Mouse (Mus musculus): ENCODE results near the gene Zfp579.
A peak's percentile ranks its signal among the peaks of the same experiment; 100 is the strongest.

The Zfp579 gene

DNA sequence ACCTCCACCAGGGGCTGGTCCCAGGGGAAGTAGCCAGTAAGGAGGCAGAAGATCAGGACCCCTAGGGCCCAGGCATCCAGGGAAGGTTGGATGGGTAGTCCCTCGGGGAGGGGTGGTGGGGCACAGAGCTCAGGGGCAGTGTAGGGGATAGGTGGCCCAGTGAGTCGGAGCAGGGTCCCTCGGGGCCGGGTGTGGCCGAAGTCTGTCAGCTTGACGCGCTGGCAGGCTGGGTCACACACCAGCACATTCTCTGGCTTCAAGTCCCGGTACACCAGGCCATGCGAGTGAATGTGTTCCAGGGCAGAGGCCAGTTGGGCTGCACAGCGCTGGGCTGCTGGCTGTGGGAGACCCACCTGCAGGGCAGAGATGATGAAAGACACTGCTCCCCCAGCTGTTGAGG is 38.6 kb downstream of the Zfp579 start:
- DNase-seq = no peak

DNA sequence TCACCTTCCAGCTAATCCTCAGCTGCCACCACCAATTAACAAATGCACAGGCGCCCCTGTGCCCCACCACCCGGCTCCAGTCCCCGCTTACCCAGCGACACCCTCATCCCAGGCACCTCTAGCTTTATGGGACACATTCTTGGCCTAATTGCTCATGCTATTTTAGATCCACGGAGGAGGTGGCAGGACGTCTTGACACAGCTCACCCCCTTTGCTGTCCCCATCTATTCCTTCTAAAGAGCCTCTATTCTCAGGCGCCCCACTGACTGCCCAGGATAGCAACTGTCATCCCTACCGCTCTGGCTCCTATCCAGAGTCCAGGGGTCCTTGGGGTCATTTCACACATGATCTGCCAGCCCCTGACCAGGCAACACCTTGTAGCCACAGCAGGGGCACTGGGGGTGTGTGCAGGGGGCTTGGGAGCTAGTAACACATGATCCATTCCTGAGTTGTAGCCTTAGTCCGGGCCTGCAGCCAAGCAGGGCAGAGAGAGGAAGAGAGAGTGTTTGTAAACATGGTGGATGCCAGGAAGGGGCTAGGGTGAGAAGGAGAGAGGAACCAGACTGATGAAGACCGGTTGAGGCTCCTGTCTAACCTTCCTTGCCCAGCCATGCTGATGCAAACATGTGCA is 42.0 kb downstream of the Zfp579 start:
- DNase-seq = no peak

- DNase-seq = no peak
Measured at GRCm38 (mm10) chr7:4950561-4951342, 45.2 kb downstream of the Zfp579 start.

DNA sequence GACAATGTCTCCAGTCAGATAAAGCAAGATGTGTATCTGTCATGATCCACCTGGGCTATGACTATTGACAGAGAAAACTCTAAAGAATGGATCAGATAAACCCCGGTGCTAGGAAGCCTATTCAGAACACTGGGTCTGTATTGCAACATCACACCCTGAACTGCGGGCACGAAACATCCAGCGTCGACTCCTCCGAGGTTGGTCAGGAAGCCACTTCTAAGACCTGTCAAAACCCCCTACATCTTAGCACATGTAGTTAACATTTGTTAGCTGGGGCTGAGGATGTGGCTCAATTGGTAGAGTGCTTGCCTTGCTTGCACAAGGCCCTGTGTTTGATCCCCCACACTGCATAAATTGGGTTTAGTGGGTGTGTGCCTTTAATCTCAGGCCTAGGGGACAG is 47.6 kb downstream of the Zfp579 start:
- no peak for DNase-seq

DNA sequence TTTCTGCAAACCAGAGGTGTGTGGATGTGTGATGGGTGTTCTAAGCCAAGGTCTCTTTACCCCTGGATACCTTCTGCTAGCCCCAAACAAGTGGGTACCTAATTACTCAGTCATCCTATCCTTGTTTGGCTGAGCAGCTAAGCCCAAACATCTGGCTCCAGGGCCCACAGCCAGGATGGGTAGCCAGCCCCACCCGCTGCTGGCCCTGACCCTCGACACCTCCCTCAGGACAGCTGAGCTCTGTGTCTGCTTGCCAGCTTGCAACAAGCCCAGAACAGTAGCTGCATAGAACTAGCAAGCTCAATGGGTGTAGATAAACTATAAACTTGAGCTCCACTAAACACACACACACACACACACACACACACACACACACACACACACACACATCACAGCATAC is 48.1 kb downstream of the Zfp579 start:
- no peak for DNase-seq

DNA sequence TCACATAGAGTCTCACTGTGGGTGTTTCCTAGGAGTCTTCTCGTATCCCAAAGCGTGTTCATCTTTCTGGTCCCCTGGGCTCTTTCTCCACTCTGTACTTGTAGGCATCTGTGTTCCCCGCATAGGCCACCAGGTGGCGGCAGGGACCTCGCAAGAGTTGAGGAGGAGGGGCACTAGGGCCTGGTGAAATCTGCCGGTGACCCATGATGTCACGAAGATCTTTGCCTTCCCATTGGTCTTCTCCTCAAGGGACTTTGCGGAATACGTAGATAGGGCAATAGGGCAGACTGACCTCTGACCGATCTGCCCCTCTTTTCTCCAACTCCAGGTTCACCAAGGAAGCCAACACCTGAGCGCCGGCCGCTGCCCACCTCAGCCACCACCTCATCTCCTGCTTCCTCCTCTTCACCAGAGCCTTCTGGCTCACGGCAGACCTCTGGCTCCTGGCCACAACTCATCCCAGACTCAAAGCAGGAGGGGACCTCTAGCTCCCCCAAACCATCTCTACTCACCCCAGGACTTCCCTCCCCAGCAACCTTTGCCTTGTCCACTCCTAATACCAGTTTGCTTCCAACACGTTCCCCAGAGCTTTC is 52.6 kb downstream of the Zfp579 start:
- peak; percentile 89 to 94 for DNase-seq

DNA sequence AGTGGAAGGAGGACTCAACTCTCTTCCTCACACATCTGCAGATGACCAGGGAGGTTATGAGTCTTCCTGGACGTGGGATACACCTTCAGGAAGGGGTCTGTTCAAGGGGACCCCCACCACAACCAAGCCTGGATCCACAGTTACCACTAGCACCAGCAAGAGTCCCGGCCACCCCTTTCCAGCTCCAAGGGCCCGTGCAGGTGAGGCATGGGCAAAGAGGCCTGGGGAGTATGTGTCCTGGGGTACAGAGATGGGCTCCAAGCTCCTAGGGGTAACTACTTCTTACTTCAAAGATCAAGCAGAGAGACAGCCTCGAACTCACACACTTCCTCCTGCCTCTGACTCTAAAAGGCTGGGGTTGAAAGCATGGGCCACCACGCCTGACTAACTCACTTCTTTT is 53.3 kb downstream of the Zfp579 start:
- no peak for DNase-seq

- DNase-seq = peak; percentile 78 to 84
Measured at GRCm38 (mm10) chr7:4940068-4940479, 55.9 kb downstream of the Zfp579 start.

DNA sequence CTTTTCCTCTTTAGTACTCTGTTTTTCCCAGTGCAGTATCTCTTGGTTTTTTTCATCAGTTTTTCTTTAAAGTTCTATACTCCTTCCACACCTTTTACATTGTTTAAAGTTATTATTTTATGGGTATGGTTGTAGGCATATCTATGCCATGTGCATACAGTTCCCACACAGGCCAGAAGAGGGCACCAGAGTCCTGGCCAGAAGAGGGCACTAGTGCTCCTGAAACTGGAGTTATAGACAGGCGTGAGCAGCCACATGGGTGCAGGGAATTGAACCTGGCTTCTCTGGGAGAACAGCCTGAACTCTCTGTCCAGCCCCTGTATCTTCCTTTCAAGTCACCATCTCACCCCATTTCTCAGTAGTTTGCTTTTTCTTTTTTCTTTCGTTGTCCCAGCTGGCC is 57.5 kb downstream of the Zfp579 start:
- peak; percentile 74 to 81 for DNase-seq

DNA sequence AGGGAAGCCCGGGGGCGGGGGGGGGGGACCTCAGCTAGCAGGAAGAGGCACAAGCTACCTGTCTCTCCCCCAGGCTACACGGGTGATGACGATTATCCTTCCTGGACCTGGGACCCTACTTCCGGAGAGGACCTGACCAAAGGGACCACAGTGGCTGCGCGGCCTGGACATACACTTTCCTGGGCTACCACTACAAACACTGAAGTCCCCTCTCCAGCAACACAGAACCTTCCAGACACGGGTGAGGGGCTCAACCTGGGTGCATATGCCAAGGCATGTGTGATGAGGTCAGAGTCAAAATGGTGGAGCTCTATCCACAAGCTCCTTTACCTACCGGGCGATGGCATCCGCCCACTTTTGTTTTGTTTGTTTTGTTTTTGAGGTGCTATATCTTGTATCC is 58.6 kb downstream of the Zfp579 start:
- DNase-seq = no peak

- no peak for DNase-seq
Measured at GRCm38 (mm10) chr7:4936832-4937231, 59.1 kb downstream of the Zfp579 start.

DNA sequence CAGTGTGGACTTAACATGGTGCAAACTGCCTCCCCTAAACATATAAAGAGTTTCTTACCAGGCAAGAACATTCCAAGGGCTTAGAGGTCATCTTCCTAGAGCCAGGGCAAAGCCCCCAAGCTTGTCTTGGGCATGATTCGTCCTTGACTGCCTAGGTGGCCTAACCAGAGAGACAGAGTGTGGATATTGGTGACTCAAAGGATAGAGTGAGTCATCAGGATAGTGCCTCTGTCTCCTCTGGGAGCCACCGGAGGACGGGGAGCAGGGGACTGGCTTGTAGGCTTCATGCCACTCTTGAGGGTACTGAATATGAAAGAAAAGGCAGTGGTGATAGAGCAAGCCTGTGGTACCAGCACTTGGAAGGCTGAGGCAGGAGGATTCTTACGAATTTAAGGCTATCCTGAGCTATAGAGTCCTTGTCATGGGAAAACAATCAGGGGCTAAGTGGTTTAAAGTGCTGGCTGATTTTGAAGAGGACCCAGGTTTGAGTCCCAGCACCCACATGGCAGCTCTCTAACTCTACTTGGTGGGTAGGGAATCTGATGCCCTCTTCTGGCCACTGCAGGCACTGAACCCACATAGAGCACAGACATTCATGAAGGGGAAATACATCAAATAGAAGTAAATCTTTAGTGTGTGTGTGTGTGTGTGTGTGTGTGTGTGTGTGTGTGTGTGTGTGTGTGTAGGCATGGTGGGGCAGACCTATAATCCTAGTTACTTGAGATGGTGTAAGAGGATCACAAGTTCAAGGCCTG is 61.6 kb downstream of the Zfp579 start:
- no peak for DNase-seq
